Mouse (Mus musculus) CH12.LX (cell line): ENCODE results near the gene Ghr. TPM values are rescaled to one million over a fixed set of nuclear protein-coding genes. Genes with fewer than 3 reads are reported as not detected.

Source experiments
- DNase-seq: peaks from one replicate; pipeline ENCODE4 v3.0.0-alpha.2; 2013; ENCODE audit errors: extremely low read depth
- H3K27ac ChIP-seq: 2 replicates; pipeline ENCODE4 v1.5.1; 2012; ENCODE audit warnings: low read depth, mild to moderate bottlenecking, control low read depth, moderate library complexity; ENCODE audit not compliant: insufficient read depth
- H3K27me3 ChIP-seq: replicated peaks from 2 replicates; pipeline ENCODE3; 2012; ENCODE audit warnings: inconsistent platforms
- H3K36me3 ChIP-seq, 2 experiments: replicated peaks in 1 of 2; 2 replicates each; pipeline versions ENCODE3 to v1.6.1; 2012; ENCODE audit warnings: inconsistent platforms in 1 of 2, low read length in 1 of 2, mild to moderate bottlenecking in 1 of 2, mixed read lengths in 1 of 2, moderate library complexity in 1 of 2; ENCODE audit not compliant: control insufficient read depth in 1 of 2, insufficient read depth in 1 of 2
- H3K4me1 ChIP-seq, 2 experiments: 2 replicates each; pipeline ENCODE4 v1.6.1; 2012; ENCODE audit warnings: inconsistent platforms in 1 of 2, moderate library complexity in 1 of 2; ENCODE audit not compliant: insufficient read depth in 2 of 2, control insufficient read depth in 1 of 2
- H3K4me2 ChIP-seq: 2 replicates; pipeline ENCODE4 v1.6.1; 2012; ENCODE audit warnings: low read depth, mild to moderate bottlenecking, control low read depth; ENCODE audit not compliant: poor library complexity, insufficient read depth, severe bottlenecking
- H3K4me3 ChIP-seq, 3 experiments: fragments of 150-350 bp in 1 of 3; sonication (generic) in 1 of 3; replicated peaks in 1 of 3; 2 replicates each; pipeline versions ENCODE3 to v1.5.1; 2011 to 2012; ENCODE audit warnings: low read depth in 2 of 3, low read length in 2 of 3, mild to moderate bottlenecking in 2 of 3, moderate library complexity in 2 of 3, control low read depth in 1 of 3, improper control_type of control experiment in 1 of 3, inconsistent platforms in 1 of 3, mixed read lengths in 1 of 3; ENCODE audit not compliant: poor library complexity in 1 of 3
- H3K79me2 ChIP-seq: replicated peaks from 2 replicates; pipeline ENCODE4 v1.6.1; 2012; ENCODE audit warnings: mild to moderate bottlenecking, moderate library complexity; ENCODE audit not compliant: control insufficient read depth, poor library complexity, insufficient read depth, severe bottlenecking; ENCODE audit errors: extremely low read depth
- H3K9ac ChIP-seq: 2 replicates; pipeline ENCODE4 v1.6.1; 2012; ENCODE audit warnings: low read depth, mild to moderate bottlenecking, control low read depth, moderate library complexity; ENCODE audit not compliant: insufficient read depth
- H3K9me3 ChIP-seq: replicated peaks from 2 replicates; pipeline ENCODE3; 2012; ENCODE audit warnings: low read length, inconsistent platforms, mixed read lengths
- BHLHE40 ChIP-seq: IDR thresholded peaks from 2 replicates; pipeline ENCODE4 v1.6.1; 2011; ENCODE audit warnings: mild to moderate bottlenecking, low read depth, low read length, improper control_type of control experiment
- CHD1 ChIP-seq: IDR thresholded peaks from 2 replicates; pipeline ENCODE4 v1.6.1; 2012; ENCODE audit warnings: low read depth, low read length, improper control_type of control experiment, inconsistent platforms
- CHD2 ChIP-seq: IDR thresholded peaks from 2 replicates; pipeline ENCODE4 v1.6.1; 2011; ENCODE audit warnings: low read length, improper control_type of control experiment
- ELF1 ChIP-seq: IDR thresholded peaks from 2 replicates; pipeline ENCODE4 v1.6.1; 2014; ENCODE audit warnings: low read depth, mild to moderate bottlenecking, inconsistent platforms, low read length, improper control_type of control experiment
- EP300 ChIP-seq: IDR thresholded peaks from 2 replicates; pipeline ENCODE4 v1.6.1; 2011; ENCODE audit warnings: low read length, improper control_type of control experiment
- ETS1 ChIP-seq: conservative IDR thresholded peaks from 2 replicates; pipeline ENCODE4 v1.6.1; 2012; ENCODE audit warnings: low read depth, mild to moderate bottlenecking, inconsistent platforms, low read length, improper control_type of control experiment, moderate library complexity
- HCFC1 ChIP-seq: IDR thresholded peaks from 2 replicates; pipeline ENCODE4 v1.6.1; 2012; ENCODE audit warnings: low read depth, mild to moderate bottlenecking, inconsistent platforms, low read length, improper control_type of control experiment
- JUN ChIP-seq: IDR thresholded peaks from 2 replicates; pipeline ENCODE4 v1.6.1; 2011; ENCODE audit warnings: low read depth, mild to moderate bottlenecking, low read length, improper control_type of control experiment, moderate library complexity; ENCODE audit not compliant: insufficient read depth
- MAFK ChIP-seq: IDR thresholded peaks from 2 replicates; pipeline ENCODE4 v1.6.1; 2011; ENCODE audit warnings: low read length, improper control_type of control experiment; ENCODE audit not compliant: insufficient replicate concordance
- MAX ChIP-seq: IDR thresholded peaks from 2 replicates; pipeline ENCODE4 v1.6.1; 2011; ENCODE audit warnings: low read length, improper control_type of control experiment
- MAZ ChIP-seq: IDR thresholded peaks from 2 replicates; pipeline ENCODE4 v1.6.1; 2012; ENCODE audit warnings: low read depth, mild to moderate bottlenecking, inconsistent platforms, low read length, improper control_type of control experiment, moderate library complexity
- MEF2A ChIP-seq: IDR thresholded peaks from 2 replicates; pipeline ENCODE4 v1.6.1; 2014; ENCODE audit warnings: low read depth, mild to moderate bottlenecking, inconsistent platforms, low read length, improper control_type of control experiment, borderline replicate concordance
- MYC ChIP-seq: IDR thresholded peaks from 2 replicates; pipeline ENCODE4 v1.6.1; 2011; ENCODE audit warnings: low read depth, mild to moderate bottlenecking, improper control_type of control experiment, low read length
- NELFE ChIP-seq: IDR thresholded peaks from 2 replicates; pipeline ENCODE4 v1.6.1; 2011; ENCODE audit warnings: low read depth, low read length, improper control_type of control experiment
- NRF1 ChIP-seq: IDR thresholded peaks from 2 replicates; pipeline ENCODE4 v1.6.1; 2014; ENCODE audit warnings: low read depth, mild to moderate bottlenecking, inconsistent platforms, low read length, improper control_type of control experiment, moderate library complexity
- SMC3 ChIP-seq: IDR thresholded peaks from 2 replicates; pipeline ENCODE4 v1.6.1; 2011; ENCODE audit warnings: low read depth, low read length, improper control_type of control experiment
- TBP ChIP-seq: conservative IDR thresholded peaks from 2 replicates; pipeline ENCODE4 v1.6.1; 2011; ENCODE audit warnings: low read depth, low read length, improper control_type of control experiment
- TCF12 ChIP-seq: IDR thresholded peaks from 2 replicates; pipeline ENCODE4 v1.6.1; 2014; ENCODE audit warnings: low read depth, mild to moderate bottlenecking, inconsistent platforms, low read length, improper control_type of control experiment
- UBTF ChIP-seq: IDR thresholded peaks from 2 replicates; pipeline ENCODE4 v1.6.1; 2012; ENCODE audit warnings: low read depth, mild to moderate bottlenecking, inconsistent platforms, low read length, improper control_type of control experiment, moderate library complexity
- USF1 ChIP-seq: IDR thresholded peaks from 2 replicates; pipeline ENCODE4 v1.6.1; 2014; ENCODE audit warnings: low read depth, mild to moderate bottlenecking, inconsistent platforms, low read length, improper control_type of control experiment
- USF2 ChIP-seq: conservative IDR thresholded peaks from 2 replicates; pipeline ENCODE4 v1.6.1; 2011; ENCODE audit warnings: low read depth, low read length, improper control_type of control experiment
- ZKSCAN1 ChIP-seq: IDR thresholded peaks from 2 replicates; pipeline ENCODE4 v1.6.1; 2012; ENCODE audit warnings: low read depth, inconsistent platforms, low read length, improper control_type of control experiment, borderline replicate concordance
- ZMIZ1 ChIP-seq: IDR thresholded peaks from 2 replicates; pipeline ENCODE4 v1.6.1; 2012; ENCODE audit warnings: low read depth, mild to moderate bottlenecking, inconsistent platforms, low read length, improper control_type of control experiment
- dilution Hi-C: fragments of 300-500 bp; cut with MboI; formaldehyde crosslinking; loops from 2 replicates; pipeline ENCODE4 v1.14.3; 2020; ENCODE audit warnings: low sequenced_read_pairs; ENCODE audit not compliant: extremely low pct_unique_long_range_greater_than_20kb, extremely low pct_ligation_motif_present
- in situ Hi-C: fragments of 300-500 bp; cut with MboI; formaldehyde crosslinking; loops from 3 replicates; pipeline ENCODE4 v1.14.3; 2019; ENCODE audit warnings: low sequenced_read_pairs, low pct_ligation_motif_present, low pct_unique_long_range_greater_than_20kb, mixed read lengths
- polyA plus RNA-seq: library from polyadenylated mRNA; unstranded; fragments of >175 nt; gene quantifications from 2 replicates; pipeline ENCODE4 v1.2.1, GENCODE M21; 2012; ENCODE audit warnings: low read depth; ENCODE audit not compliant: insufficient read length
- total RNA-seq, 2 experiments: library from RNA; depleted of rRNA; stranded (reverse); fragments of 300-350 nt in 1 of 2; fragments of >200 nt in 1 of 2; gene quantifications; 2 replicates each; pipeline ENCODE4 v1.2.3; 2012 to 2014

The Ghr gene
- total and polyA plus RNA-seq, 3 experiments, result 0.42 to 1.7 (median 0.89) TPM

DNA sequence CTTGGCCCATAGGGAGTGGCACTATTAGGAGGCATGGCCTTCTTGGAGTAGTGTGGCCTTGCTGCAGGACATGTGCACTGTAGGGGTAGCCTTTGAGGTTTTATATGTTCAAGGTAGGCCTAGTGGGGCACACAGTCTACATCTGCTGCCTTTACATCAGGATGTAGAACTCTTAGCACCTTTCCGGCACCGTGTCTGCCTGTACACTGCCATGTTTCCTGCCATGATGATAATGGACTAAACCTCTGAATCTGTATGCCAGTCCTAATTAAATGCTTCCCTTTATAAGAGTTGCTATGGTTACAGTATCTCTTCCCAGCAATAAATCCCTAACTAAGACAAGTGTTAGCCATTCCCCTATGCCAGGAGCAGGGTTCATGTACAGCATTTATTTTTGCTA, 76.0 kb downstream of the Ghr start:
- in situ Hi-C loops, result no loop called here
- DNase-seq, result no peak
- Histone ChIP-seq H3K27ac (no peak overlapping the region), H3K79me2 (no peaks in the 10 kb centered on the region), H3K4me3 (no peak overlapping the region), H3K36me3 (no peaks in the 10 kb centered on the region), H3K4me1 (peaks cover 0 to 16% of the 10 kb centered on the region in 2 experiments; a peak in 2 of 4 replicates), H3K9me3 (no peaks in the 10 kb centered on the region), H3K9ac (no peak overlapping the region), H3K4me2 (no peak overlapping the region), H3K27me3 (no peaks in the 10 kb centered on the region)
- dilution Hi-C loops, result no loop called here
- TF ChIP-seq TBP (no peak), JUN (no peak), USF1 (no peak), EP300 (no peak), SMC3 (no peak), MEF2A (no peak), BHLHE40 (no peak), ZKSCAN1 (no peak), CHD2 (no peak)

DNA sequence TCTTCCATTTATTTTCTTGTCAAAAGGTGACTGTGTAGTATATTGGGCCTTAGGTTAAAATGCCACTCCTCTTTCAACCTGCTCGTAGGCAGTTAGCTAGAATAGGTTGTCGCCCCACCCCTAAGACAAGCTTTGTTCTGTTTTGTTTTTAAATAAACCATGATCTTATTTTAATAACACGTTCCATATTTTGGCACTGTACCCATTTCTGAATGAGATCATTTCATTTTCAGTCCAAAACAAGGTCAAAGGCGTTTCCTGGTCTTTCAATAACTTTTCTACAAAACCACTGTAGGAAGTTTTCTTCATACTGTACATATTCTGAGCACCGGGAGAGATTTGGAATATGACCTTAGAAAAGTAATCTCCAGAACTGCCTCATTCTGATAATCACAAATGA, 78.6 kb downstream of the Ghr start:
- Histone ChIP-seq H3K4me2 (no peak overlapping the region), H3K9ac (no peak overlapping the region), H3K27ac (no peak overlapping the region), H3K4me3 (no peak overlapping the region), H3K79me2 (no peaks in the 10 kb centered on the region), H3K27me3 (no peaks in the 10 kb centered on the region), H3K4me1 (peaks cover 0 to 16% of the 10 kb centered on the region in 2 experiments; a peak in 2 of 4 replicates), H3K36me3 (no peaks in the 10 kb centered on the region), H3K9me3 (no peaks in the 10 kb centered on the region)
- DNase-seq, result no peak
- dilution Hi-C loops (no loop called here), in situ Hi-C loops (no loop called here)
- TF ChIP-seq NRF1 (no peak), MAX (no peak), HCFC1 (no peak), TCF12 (no peak), MAFK (no peak), JUN (no peak), ETS1 (no peak), CHD2 (no peak), USF2 (no peak), CHD1 (no peak), ZMIZ1 (no peak), MEF2A (no peak), MAZ (no peak), NELFE (no peak), USF1 (no peak), SMC3 (no peak), ELF1 (no peak), UBTF (no peak), BHLHE40 (no peak), MYC (no peak)
